ENCODE assay signal across 21 mouse cellular contexts in genomic region chr2:54936369-54936768, GRCm38 (mm10).
A peak's percentile ranks its signal among the peaks of the same experiment; 100 is the strongest.
DNase-seq lines count a peak whose midpoint lies in the region; ATAC-seq and TF ChIP-seq lines count a peak whose summit lies in the region.
"Had no signal": no experiment of that assay in that cellular context is flagged by ENCODE, and none has a peak within 500 bp of the region (broad histone marks: within the 10 kb centered on the region; RNA-seq: fewer than 3 reads in every experiment).

No protein-coding gene starts in this region.

- no peak overlapping the region for H3K9ac ChIP-seq in intestine, embryonic 15.5 days
- H3K9ac ChIP-seq in intestine, embryonic 16.5 days (ENCODE audit: low read depth, low read length) = no peak overlapping the region
- no peak overlapping the region for H3K9ac ChIP-seq in intestine, postnatal 0 days (ENCODE audit: low read depth, low read length)
- H3K9ac ChIP-seq in stomach, postnatal 0 days (ENCODE audit: low read length) = no peak overlapping the region
- no peak overlapping the region for H3K9ac ChIP-seq in hindbrain, embryonic 12.5 days

- H3K9me3 ChIP-seq in intestine, embryonic 15.5 days = no peaks in the 10 kb centered on the region
- H3K9me3 ChIP-seq in intestine, embryonic 16.5 days (ENCODE audit: control insufficient read depth, low read length) = no peaks in the 10 kb centered on the region
- no peaks in the 10 kb centered on the region for H3K9me3 ChIP-seq in intestine, postnatal 0 days (ENCODE audit: control insufficient read depth)
- no peaks in the 10 kb centered on the region for H3K9me3 ChIP-seq in stomach, postnatal 0 days (ENCODE audit: control insufficient read depth, low read length)
- H3K9me3 ChIP-seq in hindbrain, embryonic 12.5 days (replicated peaks) = no peaks in the 10 kb centered on the region
- H3K9me3 ChIP-seq: G1E had no signal

- 73% methylated on average over 3 of the region's 3 CpGs for WGBS in intestine, embryonic 15.5 days
- WGBS in intestine, embryonic 16.5 days = 73% methylated on average over 3 of the region's 3 CpGs
- 52% methylated on average over 3 of the region's 3 CpGs for WGBS in intestine, postnatal 0 days
- WGBS in stomach, postnatal 0 days = 80% methylated on average over 3 of the region's 3 CpGs
- WGBS in hindbrain, embryonic 12.5 days = 86% methylated on average over 3 of the region's 3 CpGs

- H3K4me2 ChIP-seq in intestine, embryonic 15.5 days (replicated peaks) = no peak overlapping the region
- no peak overlapping the region for H3K4me2 ChIP-seq in intestine, embryonic 16.5 days (ENCODE audit: low read depth, low read length)
- no peak overlapping the region for H3K4me2 ChIP-seq in intestine, postnatal 0 days (replicated peaks; ENCODE audit: low read depth)
- H3K4me2 ChIP-seq in stomach, postnatal 0 days (replicated peaks; ENCODE audit: low read depth) = no peak overlapping the region
- no peak overlapping the region for H3K4me2 ChIP-seq in hindbrain, embryonic 12.5 days (replicated peaks)

- no peaks in the 10 kb centered on the region for H3K27me3 ChIP-seq in intestine, embryonic 15.5 days (replicated peaks)
- H3K27me3 ChIP-seq in intestine, embryonic 16.5 days (replicated peaks; ENCODE audit: control insufficient read depth, insufficient read depth, low read length) = no peaks in the 10 kb centered on the region
- H3K27me3 ChIP-seq in intestine, postnatal 0 days (replicated peaks; ENCODE audit: control insufficient read depth, insufficient read depth, low read length) = no peaks in the 10 kb centered on the region
- H3K27me3 ChIP-seq in stomach, postnatal 0 days (ENCODE audit: control insufficient read depth, insufficient read depth, low read length) = no peaks in the 10 kb centered on the region
- no peaks in the 10 kb centered on the region for H3K27me3 ChIP-seq in hindbrain, embryonic 12.5 days
- H3K27me3 ChIP-seq: CH12.LX, Patski had no signal

- H3K27ac ChIP-seq in intestine, embryonic 15.5 days = no peak overlapping the region
- no peak overlapping the region for H3K27ac ChIP-seq in intestine, embryonic 16.5 days (ENCODE audit: low read length)
- no peak overlapping the region for H3K27ac ChIP-seq in intestine, postnatal 0 days (ENCODE audit: low read depth, low read length)
- H3K27ac ChIP-seq in stomach, postnatal 0 days (replicated peaks) = no peak overlapping the region
- H3K27ac ChIP-seq in hindbrain, embryonic 12.5 days = no peak overlapping the region

- ATAC-seq in intestine, embryonic 15.5 days = peak; percentile 83
- peak; percentile 94 for ATAC-seq in intestine, embryonic 16.5 days
- peak; percentile 97 for ATAC-seq in intestine, postnatal 0 days
- no peak for ATAC-seq in stomach, postnatal 0 days (ENCODE audit: low FRiP score, low TSS enrichment)
- ATAC-seq in hindbrain, embryonic 12.5 days (ENCODE audit: low FRiP score) = no peak
- ATAC-seq: activated CD4-positive, CD25-positive, alpha-beta regulatory T cell, adult 4 months; CD4-positive, CD25-positive, alpha-beta regulatory T cell, adult 4 months; Patski had no signal

- H3K4me3 ChIP-seq in intestine, embryonic 15.5 days (replicated peaks) = no peak overlapping the region
- no peak overlapping the region for H3K4me3 ChIP-seq in intestine, embryonic 16.5 days (ENCODE audit: low read length)
- H3K4me3 ChIP-seq in intestine, postnatal 0 days (ENCODE audit: low read depth, low read length) = no peak overlapping the region
- H3K4me3 ChIP-seq in stomach, postnatal 0 days (ENCODE audit: low read depth, low read length) = no peak overlapping the region
- no peak overlapping the region for H3K4me3 ChIP-seq in hindbrain, embryonic 12.5 days

- no peaks in the 10 kb centered on the region for H3K36me3 ChIP-seq in intestine, embryonic 15.5 days
- H3K36me3 ChIP-seq in intestine, embryonic 16.5 days (ENCODE audit: control insufficient read depth, insufficient read depth, low read length) = no peaks in the 10 kb centered on the region
- no peaks in the 10 kb centered on the region for H3K36me3 ChIP-seq in intestine, postnatal 0 days (ENCODE audit: control insufficient read depth, insufficient read depth)
- H3K36me3 ChIP-seq in stomach, postnatal 0 days (ENCODE audit: control insufficient read depth, insufficient read depth, low read length) = no peaks in the 10 kb centered on the region
- no peaks in the 10 kb centered on the region for H3K36me3 ChIP-seq in hindbrain, embryonic 12.5 days
- H3K36me3 ChIP-seq: G1E had no signal

- TF ChIP-seq EP300 in stomach, postnatal 0 days (optimal IDR thresholded peaks at IDR 0.05) = no peak

- intact Hi-C loops in left cerebral cortex, postnatal 4 days (cut with DNase I) = no loop called here

- H3K4me1 ChIP-seq in intestine, embryonic 15.5 days (replicated peaks) = no peaks in the 10 kb centered on the region
- no peaks in the 10 kb centered on the region for H3K4me1 ChIP-seq in intestine, embryonic 16.5 days (ENCODE audit: control insufficient read depth, insufficient read depth, low read length)
- H3K4me1 ChIP-seq in intestine, postnatal 0 days (replicated peaks; ENCODE audit: control insufficient read depth, insufficient read depth, low read length) = no peaks in the 10 kb centered on the region
- no peaks in the 10 kb centered on the region for H3K4me1 ChIP-seq in stomach, postnatal 0 days (replicated peaks; ENCODE audit: control insufficient read depth, insufficient read depth)
- no peaks in the 10 kb centered on the region for H3K4me1 ChIP-seq in hindbrain, embryonic 12.5 days

- TF ChIP-seq CTCF in intestine, postnatal 0 days (IDR thresholded peaks at IDR 0.05; ENCODE audit: low read depth) = no peak
- TF ChIP-seq CTCF in stomach, postnatal 0 days (IDR thresholded peaks at IDR 0.05; ENCODE audit: low read depth) = no peak

- no peak for DNase-seq in stomach, postnatal 0 days (ENCODE audit: low spot score)
- no peak for DNase-seq in left cerebral cortex, postnatal 4 days
- DNase-seq: adrenal gland, adult 2 months; adrenal gland, adult 8-10 months; adrenal gland, postnatal 10 days; adrenal gland, postnatal 14 days; adrenal gland, postnatal 25 days; adrenal gland, postnatal 36 days; B cell, adult 2 months; cerebellum, adult 11 months; cerebellum, adult 11-12 months; cerebellum, adult 18-20 months had no signal

Comparison
In these comparisons a context has a peak if more than half of its experiments do, and no peak if none do; other contexts are left out.
1. ATAC-seq: peak in intestine, embryonic 15.5 days (single experiment), intestine, embryonic 16.5 days (single experiment) and intestine, postnatal 0 days (single experiment); none in stomach, postnatal 0 days (single experiment) and hindbrain, embryonic 12.5 days (single experiment).